Mouse (Mus musculus): ENCODE results near the gene Mfsd13b.

GRCm38 (mm10) chr7:120982968-120983367 is 659 bp downstream of the Mfsd13b start:
- TF ChIP-seq CHD2 (IDR thresholded peaks at IDR 0.05; ENCODE audit: low read depth, low read length) (no peak), MAFK (IDR thresholded peaks at IDR 0.05; ENCODE audit: insufficient read depth, low read depth, low read length) (no peak), HCFC1 (IDR thresholded peaks at IDR 0.05; ENCODE audit: borderline replicate concordance, insufficient read depth, low read length) (no peak), ZC3H11A (IDR thresholded peaks at IDR 0.05; ENCODE audit: borderline replicate concordance, low read depth, low read length) (no peak)

Measured in ES-E14 (cell line).